Mouse (Mus musculus): Measurements from ENCODE around the gene Ifne.

DNA sequence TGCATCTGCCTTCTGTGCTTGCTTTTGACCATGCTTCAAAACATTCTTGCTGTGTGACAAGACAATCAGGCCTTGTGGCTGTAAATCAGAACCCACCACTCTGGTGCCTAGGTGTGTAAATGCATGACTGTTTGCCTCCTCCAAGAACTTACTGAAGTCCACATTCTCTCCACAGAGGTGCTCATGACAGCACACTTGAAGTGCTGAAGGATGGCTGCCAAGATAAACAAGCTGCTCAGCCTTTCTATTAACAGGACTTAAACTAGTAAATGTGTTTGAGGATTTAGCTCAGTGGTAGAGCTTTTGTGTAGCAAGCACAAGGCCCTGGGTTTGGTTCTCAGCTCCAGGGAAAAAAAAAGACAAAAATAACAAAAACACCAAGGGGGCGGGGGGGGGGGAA, 46.6 kb upstream of the Ifne start:
- TF ChIP-seq CTCF (IDR thresholded peaks at IDR 0.05; ENCODE audit: extremely low read depth, insufficient read length, insufficient replicate concordance, low read depth, low read length) = no peak
- TF ChIP-seq POLR2A (IDR thresholded peaks at IDR 0.05; ENCODE audit: low read depth, low read length) = no peak
